ENCODE assay signal across 1 mouse cellular context in the genomic region with DNA sequence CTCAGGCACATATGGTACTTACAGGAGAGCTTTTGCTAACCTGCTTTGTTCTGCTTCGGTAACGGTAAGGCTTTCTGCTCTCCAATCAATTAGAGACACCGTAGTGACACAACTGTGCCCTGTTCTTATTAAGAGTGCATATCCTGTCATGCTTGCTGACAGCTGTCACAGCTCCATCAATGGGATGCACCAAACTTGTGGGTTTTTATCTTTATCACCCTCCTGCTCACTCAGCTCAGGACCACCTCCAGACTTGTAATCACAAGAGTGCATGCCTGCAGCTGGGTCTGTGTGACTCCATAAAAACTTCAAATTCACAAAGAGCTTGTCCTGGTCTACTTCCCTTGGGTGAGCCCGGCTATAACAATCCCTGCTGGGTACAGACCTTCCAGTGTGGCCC.
A peak's percentile ranks its signal among the peaks of the same experiment; 100 is the strongest.
TF ChIP-seq lines count a peak whose summit lies in the region.

No protein-coding gene starts in this region.

TF ChIP-seq in MEL, 35 proteins besides CTCF, POLR2A, EP300 and RAD21:
- TF ChIP-seq TCF12 (IDR thresholded peaks at IDR 0.05; ENCODE audit: low read depth, low read length) = peak; percentile 93
- no peak for TF ChIP-seq MAX (IDR thresholded peaks at IDR 0.05; ENCODE audit: low read length)
- TF ChIP-seq NELFE (IDR thresholded peaks at IDR 0.05; ENCODE audit: low read depth, low read length) = no peak
- TF ChIP-seq SIN3A (IDR thresholded peaks at IDR 0.05; ENCODE audit: low read length) = peak; percentile 65
- no peak for TF ChIP-seq CHD1 (IDR thresholded peaks at IDR 0.05; ENCODE audit: low read depth, low read length)
- TF ChIP-seq TAL1 (IDR thresholded peaks at IDR 0.05; ENCODE audit: low read length) = peak; percentile 89
- TF ChIP-seq ELF1 (IDR thresholded peaks at IDR 0.05; ENCODE audit: low read depth, low read length) = no peak
- peak; percentile 88 for TF ChIP-seq GATA1 (IDR thresholded peaks at IDR 0.05; ENCODE audit: low read depth, low read length)
- TF ChIP-seq MXI1 (IDR thresholded peaks at IDR 0.05; ENCODE audit: low read depth, low read length) = peak; percentile 55; the same call in 1 of the 2 replicates
- peak; percentile 61 for TF ChIP-seq ETS1 (IDR thresholded peaks at IDR 0.05; ENCODE audit: low read depth, low read length)
- 0 out of 2 replicates have a peak, but pooled peaks have one; percentile 9 for TF ChIP-seq TBP (IDR thresholded peaks at IDR 0.05; ENCODE audit: low read depth, low read length)
- peak; percentile 42; the same call in 1 of the 2 replicates for TF ChIP-seq MYB (IDR thresholded peaks at IDR 0.05; ENCODE audit: low read depth, low read length)
- TF ChIP-seq MAFK (IDR thresholded peaks at IDR 0.05; ENCODE audit: borderline replicate concordance, low read depth, low read length) = no peak
- TF ChIP-seq BHLHE40 (IDR thresholded peaks at IDR 0.05; ENCODE audit: borderline replicate concordance, low read depth, low read length) = no peak
- TF ChIP-seq RCOR1 (IDR thresholded peaks at IDR 0.05; ENCODE audit: low read depth, low read length) = peak; percentile 53; the same call in 1 of the 2 replicates
- TF ChIP-seq POLR2AphosphoS2 (IDR thresholded peaks at IDR 0.05; ENCODE audit: low read length) = no peak
- 0 out of 2 replicates have a peak, but pooled peaks have one; percentile 32 for TF ChIP-seq MYC (IDR thresholded peaks at IDR 0.05; ENCODE audit: low read depth, low read length)
- no peak for TF ChIP-seq KAT2A (conservative IDR thresholded peaks at IDR 0.05; ENCODE audit: low read depth, low read length)
TF ChIP-seq in MEL: peak in this region for 10.
